Mouse (Mus musculus) limb, embryonic 12.5 days (tissue): ENCODE measurements around the gene Ptgds. TPM values are rescaled to one million over a fixed set of nuclear protein-coding genes. Genes with fewer than 3 reads are reported as not detected.

Experiments used
- ATAC-seq: fragments of 200-750 bp; cut with Nextera tagmentation; 2 replicates; pipeline ENCODE4 v1.8.0; 2017; ENCODE audit warnings: low read depth, moderate TSS enrichment; ENCODE audit not compliant: insufficient number of reproducible peaks, insufficient read depth, low FRiP score, low TSS enrichment
- H3K27ac ChIP-seq: fragments of 300-500 bp; sonication (generic); 2 replicates; pipeline ENCODE4 v1.5.1; 2016; ENCODE audit warnings: mild to moderate bottlenecking, moderate library complexity
- H3K27me3 ChIP-seq: fragments of 300-500 bp; sonication (generic); 2 replicates; pipeline ENCODE4 v1.6.1; 2016; ENCODE audit warnings: mild to moderate bottlenecking, moderate library complexity
- H3K36me3 ChIP-seq: fragments of 300-500 bp; sonication (generic); 2 replicates; pipeline ENCODE4 v1.6.1; 2016; ENCODE audit warnings: mild to moderate bottlenecking, moderate library complexity
- H3K4me1 ChIP-seq: fragments of 300-500 bp; sonication (generic); replicated peaks from 2 replicates; pipeline ENCODE4 v1.6.1; 2016
- H3K4me2 ChIP-seq: fragments of 300-500 bp; sonication (generic); 2 replicates; pipeline ENCODE4 v1.6.1; 2016; ENCODE audit warnings: mild to moderate bottlenecking, moderate library complexity
- H3K4me3 ChIP-seq: fragments of 300-500 bp; sonication (generic); replicated peaks from 2 replicates; pipeline ENCODE4 v1.5.1; 2016; ENCODE audit warnings: mild to moderate bottlenecking
- H3K9ac ChIP-seq: fragments of 300-500 bp; sonication (generic); replicated peaks from 2 replicates; pipeline ENCODE4 v1.6.1; 2016; ENCODE audit warnings: mild to moderate bottlenecking, moderate library complexity
- H3K9me3 ChIP-seq: fragments of 300-500 bp; sonication (generic); 2 replicates; pipeline ENCODE4 v1.6.1; 2016; ENCODE audit warnings: mild to moderate bottlenecking, moderate library complexity
- WGBS: fragments of 180-500 bp; shearing (Covaris S2); methylation state at CpG from one replicate; pipeline ENCODE4 v1.1.7; 2016; 5-methylcytosine and 5-hydroxymethylcytosine counted together
- polyA plus RNA-seq: library from polyadenylated mRNA; unstranded; fragments of >200 nt; fragmentation: Nextera tagmentation; extraction: Ambion mirVana; gene quantifications from 2 replicates; pipeline ENCODE4 v1.2.1, GENCODE M21; 2016

The Ptgds gene
- polyA plus RNA-seq, 1 experiment from 2014 or later: 0.35 TPM

DNA sequence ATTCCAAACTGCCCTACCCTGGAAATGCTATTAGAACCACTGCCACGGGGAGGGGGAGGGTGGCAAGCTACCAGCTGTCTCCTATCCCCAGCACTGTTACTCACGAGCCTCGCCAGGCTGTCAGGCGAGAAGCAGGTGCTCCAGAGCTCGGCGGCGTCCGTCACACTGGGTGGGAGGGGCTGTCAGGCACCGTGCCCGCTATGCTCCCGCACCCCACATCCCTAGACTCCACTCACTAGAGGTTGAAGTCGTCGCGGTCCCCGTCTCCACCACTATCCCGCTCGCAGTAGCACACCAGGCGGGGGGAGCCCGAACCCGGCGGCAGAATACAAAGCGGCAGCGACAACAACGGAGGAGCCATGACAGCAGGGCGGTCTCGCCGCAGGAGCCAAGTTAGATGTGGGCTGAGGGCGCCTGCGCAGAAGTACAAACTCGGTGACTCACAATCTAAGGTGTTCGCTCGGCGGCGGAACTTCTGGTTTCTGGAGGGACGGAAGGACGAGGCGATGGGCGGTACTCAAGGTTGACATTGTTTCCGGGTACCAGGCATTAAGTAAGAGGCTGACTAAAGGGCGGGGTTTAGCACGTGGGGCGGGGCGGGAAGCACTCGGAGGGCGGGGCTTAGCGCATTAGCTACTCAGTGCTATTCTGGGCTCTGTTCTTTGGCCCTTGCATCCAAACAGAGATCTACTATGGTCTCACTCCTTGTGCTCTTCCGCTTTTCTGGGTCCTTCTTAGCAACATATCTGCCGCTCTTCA lies 9.1 kb downstream of the Ptgds start, which contains the start of gene Paxx:
Gene Paxx, minus strand, starts transcription at position 544 of the 759 bp plus-strand sequence.
- Histone ChIP-seq H3K27me3 (no peaks in the 10 kb centered on the region), H3K9me3 (no peaks in the 10 kb centered on the region), H3K9ac (peak within 1 kb of the TSS; percentile 64), H3K4me2 (peak within 1 kb of the TSS; percentile 82), H3K4me3 (peak within 1 kb of the TSS; percentile 75), H3K36me3 (peaks cover 11% of the 10 kb centered on the region), H3K27ac (peak within 1 kb of the TSS; percentile 86), H3K4me1 (peaks cover 23% of the 10 kb centered on the region)
- 1% methylated on average over 48 of the region's 48 CpGs for WGBS
- peak; percentile 83 for ATAC-seq

DNA sequence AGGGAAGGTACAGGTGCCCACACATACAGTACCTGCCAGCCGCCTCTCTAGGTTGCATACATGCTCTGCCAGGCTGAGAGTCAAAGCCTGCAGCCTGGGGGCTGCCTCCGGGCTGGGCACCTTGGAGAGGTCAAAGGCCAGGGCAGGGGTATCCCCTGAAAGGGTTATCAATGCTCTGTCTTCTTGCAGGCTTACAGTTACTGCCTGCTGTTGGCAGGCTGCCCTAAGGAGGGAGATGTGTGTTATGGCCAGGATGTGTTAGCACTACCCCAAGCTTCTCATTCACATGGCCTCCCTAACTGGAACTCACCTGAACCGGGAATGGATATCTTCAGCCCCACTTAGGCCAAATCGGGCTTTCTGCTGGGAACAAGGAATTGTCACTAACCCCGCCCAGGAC lies 9.7 kb downstream of the Ptgds start:
- Histone ChIP-seq H3K4me1 (peaks cover 21% of the 10 kb centered on the region), H3K36me3 (peaks cover 11% of the 10 kb centered on the region), H3K9ac (peak overlapping the region; percentile 64), H3K27ac (peak overlapping the region; percentile 86), H3K9me3 (no peaks in the 10 kb centered on the region), H3K4me2 (peak overlapping the region; percentile 82), H3K4me3 (peak overlapping the region; percentile 75), H3K27me3 (no peaks in the 10 kb centered on the region)
- 30% methylated on average over 5 of the region's 5 CpGs for WGBS
- ATAC-seq: peak; percentile 6; the same call in 1 of the 2 replicates

DNA sequence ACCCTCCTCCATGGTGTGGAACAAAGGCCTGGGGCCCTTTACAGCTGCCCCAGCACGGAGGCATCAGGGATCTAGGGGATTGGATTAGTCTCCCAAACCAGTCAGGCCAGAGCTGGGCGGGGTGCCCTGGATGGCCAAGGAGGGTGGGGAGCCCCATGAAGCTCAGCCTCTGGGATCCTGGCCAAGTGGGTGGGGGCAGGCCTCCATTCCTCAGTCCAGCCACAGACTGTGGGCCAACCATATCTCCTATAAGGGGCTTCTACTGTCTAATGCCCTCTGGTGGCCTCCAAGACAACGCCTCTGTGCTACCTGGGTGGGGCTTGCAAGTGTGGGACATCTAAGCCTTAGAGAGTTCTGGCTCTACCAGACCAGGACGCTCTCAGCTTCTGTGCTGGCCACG lies 10.9 kb downstream of the Ptgds start:
- no peak overlapping the region for H3K27ac ChIP-seq
- no peak overlapping the region for H3K4me2 ChIP-seq
- no peaks in the 10 kb centered on the region for H3K9me3 ChIP-seq
- WGBS: 80% methylated on average over 5 of the region's 5 CpGs
- ATAC-seq: no peak
- no peaks in the 10 kb centered on the region for H3K27me3 ChIP-seq
- H3K36me3 ChIP-seq: peaks cover 11% of the 10 kb centered on the region
- H3K4me1 ChIP-seq: peaks cover 21% of the 10 kb centered on the region
- no peak overlapping the region for H3K9ac ChIP-seq
- no peak overlapping the region for H3K4me3 ChIP-seq

DNA sequence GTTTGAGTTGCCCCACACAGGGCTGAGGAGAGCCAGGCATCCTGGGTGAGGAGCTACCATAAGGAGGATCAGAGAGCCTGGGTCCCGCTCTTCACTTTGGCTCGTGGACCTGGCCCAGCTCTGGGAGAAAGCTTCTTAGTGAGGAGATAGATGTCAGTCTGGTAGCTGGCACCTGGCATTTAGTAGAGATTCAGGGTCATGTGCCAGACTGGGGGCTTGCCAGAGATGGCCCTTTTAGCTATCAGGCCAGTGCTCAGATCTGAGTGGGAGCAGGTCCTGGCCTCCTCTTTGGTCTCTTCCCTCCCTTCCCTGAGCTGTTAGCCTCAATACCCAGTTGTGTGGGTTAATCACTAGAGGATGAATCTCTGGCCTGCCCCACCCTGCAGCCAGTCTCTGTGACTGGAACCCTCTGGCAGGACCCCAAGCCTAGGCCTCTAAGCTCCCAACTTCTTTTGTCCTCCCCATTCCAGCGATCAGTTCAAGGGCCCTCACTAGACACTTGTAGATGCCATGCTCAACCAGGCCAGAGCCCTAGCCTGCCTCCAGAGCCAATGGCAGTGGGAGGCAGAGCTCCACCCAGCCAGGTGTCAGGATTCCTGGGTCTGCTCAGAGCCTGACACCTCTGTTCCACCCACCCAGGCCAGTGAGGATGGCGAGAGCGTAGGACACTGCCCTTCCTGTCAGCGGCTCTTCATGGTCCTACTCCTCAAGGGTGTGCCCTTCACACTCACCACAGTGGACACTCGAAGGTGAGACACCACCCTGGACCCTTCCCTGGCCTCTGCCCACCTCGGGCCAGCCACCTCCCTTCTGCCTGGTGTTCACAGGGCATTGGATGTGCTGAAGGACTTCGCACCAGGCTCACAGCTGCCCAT lies 12.6 kb downstream of the Ptgds start:
- Histone ChIP-seq H3K36me3 (peaks cover 11% of the 10 kb centered on the region), H3K9ac (no peak overlapping the region; the same call in 1 of the 2 replicates), H3K27me3 (no peaks in the 10 kb centered on the region), H3K4me2 (no peak overlapping the region), H3K27ac (no peak overlapping the region), H3K4me1 (peaks cover 21% of the 10 kb centered on the region), H3K4me3 (no peak overlapping the region), H3K9me3 (no peaks in the 10 kb centered on the region)
- ATAC-seq: no peak
- 81% methylated on average over 9 of the region's 9 CpGs for WGBS

DNA sequence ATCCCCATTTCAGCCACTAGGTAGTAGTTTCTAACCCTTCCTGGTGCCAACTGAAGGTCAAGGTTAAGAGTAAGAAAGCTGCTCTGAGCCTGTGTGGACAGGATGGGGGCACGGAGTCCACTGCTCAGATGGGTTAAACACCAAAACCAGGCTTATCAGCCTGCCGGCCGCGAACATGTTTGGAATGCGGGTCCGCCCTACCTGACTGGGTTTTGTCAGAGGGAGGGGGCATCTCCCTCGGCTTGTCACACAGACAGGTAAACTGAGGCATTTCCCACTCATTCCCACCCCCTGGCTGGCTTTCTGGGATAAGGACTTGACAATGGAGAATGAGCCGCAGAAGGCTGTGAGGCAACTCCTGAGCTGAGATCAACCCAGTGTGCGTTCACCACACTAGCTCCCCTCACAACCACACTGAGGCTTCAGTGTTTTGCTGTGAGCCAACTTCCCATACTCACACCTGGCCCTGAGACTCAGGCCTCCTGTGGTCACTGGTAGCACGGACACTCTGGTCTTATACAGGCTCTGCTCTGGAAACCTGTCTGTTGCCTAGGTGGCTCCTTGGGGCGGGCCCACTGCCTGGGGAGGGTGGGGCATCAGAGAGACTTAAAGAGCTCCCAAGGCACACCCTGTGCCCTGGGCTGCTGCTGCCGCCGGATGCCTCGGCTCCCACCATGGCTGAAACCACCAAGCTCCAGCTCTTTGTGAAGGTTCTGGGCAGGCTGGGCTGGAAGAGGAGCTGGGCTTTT lies 13.5 kb downstream of the Ptgds start, which contains the start of gene Clic3:
Gene Clic3, plus strand, starts transcription at position 634 of the 749 bp plus-strand sequence.
- Histone ChIP-seq H3K9me3 (no peaks in the 10 kb centered on the region), H3K27ac (no peak within 1 kb of the TSS), H3K27me3 (no peaks in the 10 kb centered on the region), H3K36me3 (peaks cover 11% of the 10 kb centered on the region), H3K9ac (peak within 1 kb of the TSS; percentile 3; the same call in 1 of the 2 replicates), H3K4me3 (no peak within 1 kb of the TSS), H3K4me2 (no peak within 1 kb of the TSS), H3K4me1 (peaks cover 18% of the 10 kb centered on the region)
- 65% methylated on average over 14 of the region's 14 CpGs for WGBS
- no peak for ATAC-seq

DNA sequence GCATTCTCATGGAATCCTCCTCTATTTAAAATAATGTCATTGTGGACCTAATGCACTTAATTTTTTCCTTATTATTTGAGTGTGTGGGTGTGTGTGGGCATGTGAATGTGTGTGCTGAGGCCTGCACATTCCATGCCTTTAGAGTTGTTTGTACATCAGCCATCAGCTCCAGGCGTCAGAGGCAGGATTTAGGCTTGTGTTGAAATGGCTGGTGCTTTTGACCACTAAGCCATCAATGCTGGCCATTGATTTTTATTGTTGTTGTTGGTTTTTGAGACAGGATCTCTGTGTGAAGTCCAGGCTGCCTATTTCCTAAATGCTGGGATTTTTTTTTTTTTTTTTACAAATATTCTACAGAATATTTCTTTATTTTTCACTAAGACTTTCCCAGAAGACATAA lies 16.9 kb downstream of the Ptgds start:
- 42% methylated on average over 1 of the region's 1 CpGs for WGBS
- Histone ChIP-seq H3K9me3 (no peaks in the 10 kb centered on the region), H3K4me1 (no peaks in the 10 kb centered on the region), H3K36me3 (no peaks in the 10 kb centered on the region), H3K4me2 (no peak overlapping the region), H3K27me3 (no peaks in the 10 kb centered on the region), H3K27ac (no peak overlapping the region), H3K4me3 (no peak overlapping the region), H3K9ac (no peak overlapping the region)
- ATAC-seq: no peak

DNA sequence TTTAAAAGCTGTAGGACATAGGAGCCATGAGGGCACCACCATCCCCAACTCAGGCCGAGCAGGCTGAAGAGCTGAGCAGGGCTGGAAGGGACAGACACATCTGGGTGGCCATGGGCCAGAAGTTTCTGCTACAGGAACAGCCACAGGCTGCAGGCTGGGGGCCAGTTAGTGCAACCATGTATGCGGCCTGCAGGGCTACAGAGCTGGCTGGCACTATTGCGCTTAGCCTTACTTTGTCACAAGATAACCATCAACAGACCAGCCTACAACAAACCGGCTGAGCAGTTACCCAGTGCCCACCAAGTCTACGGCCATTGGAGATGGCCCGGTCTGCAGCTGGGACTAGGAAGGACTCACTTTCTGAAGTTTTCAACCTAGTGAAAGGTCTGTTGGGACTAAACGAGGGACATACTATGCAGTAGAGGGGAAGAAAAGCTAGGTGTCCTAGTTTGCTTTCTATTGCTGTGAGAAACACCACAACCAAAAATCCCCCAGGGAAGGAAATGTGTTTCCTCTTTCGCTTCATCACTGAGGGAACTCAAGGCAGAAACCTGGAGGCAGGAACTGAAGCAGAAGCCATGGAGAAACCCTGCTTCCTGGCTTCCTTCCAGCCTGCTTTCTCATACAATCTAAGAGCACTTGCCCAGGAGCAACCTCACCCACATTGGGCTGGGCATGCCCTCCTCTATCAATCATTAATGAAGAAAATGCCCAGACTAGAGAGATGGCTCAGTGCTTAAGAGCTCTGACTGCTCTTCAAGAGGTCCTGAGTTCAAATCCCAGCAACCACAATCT lies 18.8 kb downstream of the Ptgds start:
- Histone ChIP-seq H3K9ac (no peak overlapping the region), H3K4me3 (no peak overlapping the region), H3K4me1 (no peaks in the 10 kb centered on the region), H3K9me3 (no peaks in the 10 kb centered on the region), H3K27ac (no peak overlapping the region), H3K4me2 (no peak overlapping the region), H3K27me3 (no peaks in the 10 kb centered on the region), H3K36me3 (no peaks in the 10 kb centered on the region; the same call in 1 of the 2 replicates)
- ATAC-seq: no peak
- 83% methylated on average over 8 of the region's 8 CpGs for WGBS

DNA sequence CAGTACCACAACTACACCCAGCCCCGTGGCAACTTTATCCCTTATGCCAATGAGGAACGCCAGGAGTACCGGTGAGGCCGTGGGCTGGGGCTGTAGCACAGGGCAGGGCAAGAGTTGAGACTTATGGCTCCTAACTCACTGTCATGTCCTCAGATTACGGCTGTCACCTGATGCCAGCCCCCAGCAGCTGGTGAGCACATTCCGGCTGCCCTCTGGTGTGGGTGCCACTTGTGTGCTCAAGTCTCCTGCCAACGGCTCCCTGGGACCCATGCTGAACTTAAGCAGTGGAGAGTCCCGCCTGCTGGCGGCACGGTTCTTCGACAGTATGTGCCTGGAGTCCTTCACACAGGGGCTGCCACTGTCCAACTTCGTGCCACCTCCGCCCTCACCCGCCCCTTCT lies 27.2 kb downstream of the Ptgds start:
- H3K4me1 ChIP-seq: no peaks in the 10 kb centered on the region
- peaks cover 11% of the 10 kb centered on the region for H3K36me3 ChIP-seq
- H3K27ac ChIP-seq: no peak overlapping the region
- no peak overlapping the region for H3K9ac ChIP-seq
- no peak overlapping the region for H3K4me3 ChIP-seq
- ATAC-seq: no peak
- no peaks in the 10 kb centered on the region for H3K9me3 ChIP-seq
- H3K27me3 ChIP-seq: no peaks in the 10 kb centered on the region
- WGBS: 90% methylated on average over 14 of the region's 14 CpGs
- no peak overlapping the region for H3K4me2 ChIP-seq

DNA sequence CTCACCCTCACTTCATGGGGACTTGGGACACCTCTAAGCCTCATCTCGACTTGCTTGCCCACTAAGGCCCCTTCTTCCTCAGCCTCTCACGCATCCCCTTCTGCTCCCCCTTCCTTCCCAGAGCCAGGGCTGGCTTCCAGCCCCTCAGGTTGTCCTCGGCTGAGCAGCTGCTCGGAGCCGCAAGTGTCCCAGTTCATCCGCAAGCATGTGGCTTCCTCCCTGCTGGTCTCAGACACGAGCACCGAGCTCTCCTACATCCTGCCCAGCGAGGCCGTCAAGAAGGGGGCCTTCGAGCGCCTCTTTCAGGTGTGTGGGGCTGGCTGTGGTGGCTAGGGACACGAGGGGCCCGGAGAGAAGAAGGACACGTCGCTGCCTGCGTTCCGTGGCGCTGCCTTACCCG lies 28.8 kb downstream of the Ptgds start:
- H3K4me3 ChIP-seq: no peak overlapping the region
- WGBS: 84% methylated on average over 20 of the region's 20 CpGs
- H3K27ac ChIP-seq: no peak overlapping the region
- H3K36me3 ChIP-seq: peaks cover 11% of the 10 kb centered on the region
- H3K4me1 ChIP-seq: no peaks in the 10 kb centered on the region
- H3K9ac ChIP-seq: no peak overlapping the region
- no peak overlapping the region for H3K4me2 ChIP-seq
- no peaks in the 10 kb centered on the region for H3K9me3 ChIP-seq
- ATAC-seq: no peak
- H3K27me3 ChIP-seq: no peaks in the 10 kb centered on the region

DNA sequence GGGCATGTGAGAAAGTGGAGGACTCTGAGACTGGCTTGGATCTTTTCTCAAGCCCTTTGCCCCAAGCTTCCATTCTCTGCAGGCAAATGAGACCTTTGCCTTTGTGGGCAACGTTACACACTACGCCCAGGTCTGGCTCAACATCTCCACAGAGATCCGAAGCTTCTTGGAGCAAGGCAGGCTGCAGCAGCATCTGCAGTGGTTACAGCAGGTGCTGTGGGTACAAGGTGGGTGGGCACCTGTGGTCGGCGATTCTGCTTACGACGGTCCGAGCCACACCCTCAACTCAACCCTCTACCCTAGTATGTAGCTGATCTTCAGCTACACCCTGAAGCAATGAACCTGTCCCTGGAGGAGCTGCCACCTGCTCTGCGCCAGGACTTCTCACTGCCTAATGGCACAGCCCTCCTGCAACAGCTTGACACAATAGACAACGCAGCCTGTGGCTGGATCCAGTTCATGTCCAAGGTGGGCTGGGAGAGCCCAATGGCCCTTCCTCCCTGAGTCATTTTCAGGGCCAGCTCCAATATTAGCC lies 33.5 kb downstream of the Ptgds start:
- H3K27ac ChIP-seq: no peak overlapping the region
- no peak for ATAC-seq
- H3K9ac ChIP-seq: no peak overlapping the region
- no peak overlapping the region for H3K4me2 ChIP-seq
- no peak overlapping the region for H3K4me3 ChIP-seq
- no peaks in the 10 kb centered on the region for H3K9me3 ChIP-seq
- WGBS: 94% methylated on average over 10 of the region's 10 CpGs
- peaks cover 6% of the 10 kb centered on the region; the same call in 1 of the 2 replicates for H3K27me3 ChIP-seq
- H3K36me3 ChIP-seq: peaks cover 5% of the 10 kb centered on the region; the same call in 1 of the 2 replicates
- H3K4me1 ChIP-seq: no peaks in the 10 kb centered on the region
